Mouse (Mus musculus): ENCODE results near the gene Rabl2. TPM values are rescaled to one million over a fixed set of nuclear protein-coding genes. Genes with fewer than 3 reads are reported as not detected.

Gene Rabl2
- polyA plus RNA-seq, 1 experiment: 3.1 TPM

GRCm38 (mm10) chr15:89605822-89606570, 14.3 kb upstream of the Rabl2 start:
- DNase-seq (ENCODE audit: low read depth in 1 of 2, low spot score in 2 of 2): no peak
- TF ChIP-seq CTCF (IDR thresholded peaks at IDR 0.05; ENCODE audit: extremely low read depth, insufficient read depth, insufficient read length, insufficient replicate concordance) (no peak), POLR2A (IDR thresholded peaks at IDR 0.05; ENCODE audit: low read depth, low read length) (no peak)
- H3K27me3 ChIP-seq (ENCODE audit: control insufficient read depth, insufficient read depth, low read length): no peaks in the 10 kb centered on the region
- no peaks in the 10 kb centered on the region for H3K4me1 ChIP-seq (ENCODE audit: control insufficient read depth, insufficient read depth, insufficient read length)
- 73% methylated on average over 12 of the region's 12 CpGs for WGBS
- H3K36me3 ChIP-seq (ENCODE audit: control insufficient read depth, insufficient read depth, low read length): no peaks in the 10 kb centered on the region
- H3K4me3 ChIP-seq (ENCODE audit: extremely low read depth, insufficient read depth, insufficient read length): no peak overlapping the region
- H3K27ac ChIP-seq (ENCODE audit: insufficient read depth, low read length): no peak overlapping the region

- DNase-seq (ENCODE audit: low read depth in 1 of 2, low spot score in 2 of 2): no peak
- Histone ChIP-seq H3K4me1 (ENCODE audit: control insufficient read depth, insufficient read depth, insufficient read length) (no peaks in the 10 kb centered on the region; the same call in 1 of the 2 replicates), H3K27me3 (ENCODE audit: control insufficient read depth, insufficient read depth, low read length) (peaks cover 2% of the 10 kb centered on the region; the same call in 1 of the 2 replicates), H3K36me3 (ENCODE audit: control insufficient read depth, insufficient read depth, low read length) (no peaks in the 10 kb centered on the region), H3K27ac (ENCODE audit: insufficient read depth, low read length) (no peak overlapping the region), H3K4me3 (ENCODE audit: extremely low read depth, insufficient read depth, insufficient read length) (no peak overlapping the region)
- WGBS: 60% methylated on average over 4 of the region's 4 CpGs
- no peak for TF ChIP-seq CTCF (IDR thresholded peaks at IDR 0.05; ENCODE audit: extremely low read depth, insufficient read depth, insufficient read length, insufficient replicate concordance)
- TF ChIP-seq POLR2A (IDR thresholded peaks at IDR 0.05; ENCODE audit: low read depth, low read length): no peak
These were observed 825 bp upstream of the Rabl2 start for GRCm38 (mm10) chr15:89592548-89592947.

- Histone ChIP-seq H3K36me3 (ENCODE audit: control insufficient read depth, insufficient read depth, low read length) (no peaks in the 10 kb centered on the region), H3K27me3 (ENCODE audit: control insufficient read depth, insufficient read depth, low read length) (peaks cover 2% of the 10 kb centered on the region; the same call in 1 of the 2 replicates), H3K4me3 (ENCODE audit: extremely low read depth, insufficient read depth, insufficient read length) (peak overlapping the region; percentile 74), H3K4me1 (ENCODE audit: control insufficient read depth, insufficient read depth, insufficient read length) (no peaks in the 10 kb centered on the region; the same call in 1 of the 2 replicates), H3K27ac (ENCODE audit: insufficient read depth, low read length) (no peak overlapping the region)
- no peak for DNase-seq (ENCODE audit: low read depth in 1 of 2, low spot score in 2 of 2)
- 3% methylated on average over 30 of the region's 30 CpGs for WGBS
- TF ChIP-seq CTCF (IDR thresholded peaks at IDR 0.05; ENCODE audit: extremely low read depth, insufficient read depth, insufficient read length, insufficient replicate concordance) (no peak), POLR2A (IDR thresholded peaks at IDR 0.05; ENCODE audit: low read depth, low read length) (no peak)
These were observed 406 bp downstream of the Rabl2 start for GRCm38 (mm10) chr15:89591317-89591716.

GRCm38 (mm10) chr15:89589146-89589545, 2.6 kb downstream of the Rabl2 start:
- Histone ChIP-seq H3K36me3 (ENCODE audit: control insufficient read depth, insufficient read depth, low read length) (no peaks in the 10 kb centered on the region), H3K4me3 (ENCODE audit: extremely low read depth, insufficient read depth, insufficient read length) (no peak overlapping the region), H3K27me3 (ENCODE audit: control insufficient read depth, insufficient read depth, low read length) (peaks cover 2% of the 10 kb centered on the region; the same call in 1 of the 2 replicates), H3K4me1 (ENCODE audit: control insufficient read depth, insufficient read depth, insufficient read length) (no peaks in the 10 kb centered on the region; the same call in 1 of the 2 replicates), H3K27ac (ENCODE audit: insufficient read depth, low read length) (no peak overlapping the region)
- 86% methylated on average over 5 of the region's 5 CpGs for WGBS
- no peak for TF ChIP-seq CTCF (IDR thresholded peaks at IDR 0.05; ENCODE audit: extremely low read depth, insufficient read depth, insufficient read length, insufficient replicate concordance)
- TF ChIP-seq POLR2A (IDR thresholded peaks at IDR 0.05; ENCODE audit: low read depth, low read length): no peak
- no peak for DNase-seq (ENCODE audit: low read depth in 1 of 2, low spot score in 2 of 2)

- Histone ChIP-seq H3K4me3 (ENCODE audit: extremely low read depth, insufficient read depth, insufficient read length) (no peak overlapping the region), H3K4me1 (ENCODE audit: control insufficient read depth, insufficient read depth, insufficient read length) (no peaks in the 10 kb centered on the region), H3K36me3 (ENCODE audit: control insufficient read depth, insufficient read depth, low read length) (no peaks in the 10 kb centered on the region), H3K27me3 (ENCODE audit: control insufficient read depth, insufficient read depth, low read length) (peaks cover 2% of the 10 kb centered on the region; the same call in 1 of the 2 replicates), H3K27ac (ENCODE audit: insufficient read depth, low read length) (no peak overlapping the region)
- TF ChIP-seq POLR2A (IDR thresholded peaks at IDR 0.05; ENCODE audit: low read depth, low read length): no peak
- DNase-seq (ENCODE audit: low read depth in 1 of 2, low spot score in 2 of 2): no peak
- 84% methylated on average over 11 of the region's 11 CpGs for WGBS
These were observed 6.1 kb downstream of the Rabl2 start for GRCm38 (mm10) chr15:89585631-89586030.

- Histone ChIP-seq H3K4me1 (ENCODE audit: control insufficient read depth, insufficient read depth, insufficient read length) (no peaks in the 10 kb centered on the region), H3K27me3 (ENCODE audit: control insufficient read depth, insufficient read depth, low read length) (peaks cover under 1% of the 10 kb centered on the region; the same call in 1 of the 2 replicates), H3K4me3 (ENCODE audit: extremely low read depth, insufficient read depth, insufficient read length) (no peak overlapping the region), H3K36me3 (ENCODE audit: control insufficient read depth, insufficient read depth, low read length) (no peaks in the 10 kb centered on the region), H3K27ac (ENCODE audit: insufficient read depth, low read length) (no peak overlapping the region)
- WGBS: 79% methylated on average over 5 of the region's 5 CpGs
- no peak for DNase-seq (ENCODE audit: low read depth in 1 of 2, low spot score in 2 of 2)
- TF ChIP-seq CTCF (IDR thresholded peaks at IDR 0.05; ENCODE audit: extremely low read depth, insufficient read depth, insufficient read length, insufficient replicate concordance) (no peak), POLR2A (IDR thresholded peaks at IDR 0.05; ENCODE audit: low read depth, low read length) (no peak)
These were observed 6.6 kb downstream of the Rabl2 start for GRCm38 (mm10) chr15:89585101-89585500.

GRCm38 (mm10) chr15:89582494-89582893, 9.2 kb downstream of the Rabl2 start:
- H3K4me3 ChIP-seq (ENCODE audit: extremely low read depth, insufficient read depth, insufficient read length): no peak overlapping the region
- H3K4me1 ChIP-seq (ENCODE audit: control insufficient read depth, insufficient read depth, insufficient read length): no peaks in the 10 kb centered on the region
- no peaks in the 10 kb centered on the region for H3K36me3 ChIP-seq (ENCODE audit: control insufficient read depth, insufficient read depth, low read length)
- WGBS: 89% methylated on average over 7 of the region's 7 CpGs
- DNase-seq (ENCODE audit: low read depth in 1 of 2, low spot score in 2 of 2): no peak
- no peaks in the 10 kb centered on the region for H3K27me3 ChIP-seq (ENCODE audit: control insufficient read depth, insufficient read depth, low read length)
- TF ChIP-seq CTCF (IDR thresholded peaks at IDR 0.05; ENCODE audit: extremely low read depth, insufficient read depth, insufficient read length, insufficient replicate concordance) (no peak), POLR2A (IDR thresholded peaks at IDR 0.05; ENCODE audit: low read depth, low read length) (no peak)
- no peak overlapping the region for H3K27ac ChIP-seq (ENCODE audit: insufficient read depth, low read length)
